Mouse (Mus musculus): Measurements from ENCODE around the gene Hspbp1. TPM values are rescaled to one million over a fixed set of nuclear protein-coding genes. Genes with fewer than 3 reads are reported as not detected.

Gene Hspbp1
- total and polyA plus RNA-seq, 2 experiments from 2014 or later = 72.9 to 138 TPM

DNA sequence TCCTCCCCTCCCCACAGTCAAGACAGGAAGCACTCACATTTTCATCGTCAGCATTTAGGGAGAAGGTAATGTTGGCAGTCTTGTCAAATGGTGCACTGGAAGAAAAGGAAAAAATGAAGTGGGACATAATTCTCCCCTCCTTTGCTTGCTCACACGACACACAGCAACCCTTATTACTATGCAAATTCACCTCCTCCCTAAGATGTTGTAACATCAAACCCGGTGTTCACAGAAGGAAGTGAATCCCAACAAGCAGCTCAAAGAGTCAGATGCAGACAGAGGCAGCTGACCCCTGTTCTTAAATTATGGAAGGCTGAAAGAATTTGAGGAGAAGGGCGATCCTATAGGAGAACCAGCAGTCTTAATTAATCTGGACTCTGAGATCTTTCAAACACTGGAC is 48.7 kb downstream of the Hspbp1 start:
- DNase-seq (ENCODE audit: low spot score) = no peak
- H3K27me3 ChIP-seq (ENCODE audit: control insufficient read depth, insufficient read depth, low read length) = no peaks in the 10 kb centered on the region
- WGBS = 80% methylated on average over 4 of the region's 4 CpGs
- TF ChIP-seq CTCF (IDR thresholded peaks at IDR 0.05; ENCODE audit: low read depth) (no peak), EP300 (IDR thresholded peaks at IDR 0.05; ENCODE audit: low read depth) (no peak)
- no peaks in the 10 kb centered on the region for H3K4me1 ChIP-seq (ENCODE audit: control insufficient read depth, insufficient read depth)
- no peak overlapping the region for H3K9ac ChIP-seq (replicated peaks; ENCODE audit: low read depth, low read length)
- no peak for ATAC-seq (ENCODE audit: insufficient read depth, low read depth)
- no peak overlapping the region for H3K27ac ChIP-seq (ENCODE audit: low read depth)
- no peak overlapping the region for H3K4me3 ChIP-seq (ENCODE audit: low read depth, low read length)
- H3K4me2 ChIP-seq (ENCODE audit: low read depth, low read length) = no peak overlapping the region
- H3K36me3 ChIP-seq (replicated peaks; ENCODE audit: control insufficient read depth, insufficient read depth, low read length) = peaks cover 83% of the 10 kb centered on the region
- no peaks in the 10 kb centered on the region for H3K9me3 ChIP-seq (replicated peaks; ENCODE audit: control insufficient read depth, low read length)

DNA sequence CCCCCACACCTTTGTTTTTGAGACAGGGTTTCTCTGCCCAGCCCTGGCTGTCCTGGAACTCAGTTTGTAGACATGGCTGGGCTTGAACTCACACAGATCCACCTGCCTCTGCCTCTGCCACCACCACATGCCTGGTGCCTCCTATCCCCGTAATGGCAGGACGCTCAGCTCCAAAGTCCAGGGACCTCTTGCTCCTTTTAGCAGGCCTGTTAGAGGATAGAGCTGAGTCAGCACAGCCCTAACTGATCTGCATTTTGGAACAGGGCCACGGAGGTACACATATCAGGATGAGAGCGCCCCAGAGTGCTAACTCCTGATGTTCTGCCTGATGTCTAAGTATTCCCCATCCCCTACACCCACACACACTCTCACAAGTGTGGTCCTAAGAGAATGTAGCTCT is 53.8 kb downstream of the Hspbp1 start, which contains the start of gene Tmem86b:
Gene Tmem86b, minus strand, starts transcription at position 392 of the 400 bp plus-strand sequence.
- Histone ChIP-seq H3K4me3 (ENCODE audit: low read depth, low read length) (no peak within 1 kb of the TSS), H3K36me3 (replicated peaks; ENCODE audit: control insufficient read depth, insufficient read depth, low read length) (peaks cover 64% of the 10 kb centered on the region), H3K27ac (ENCODE audit: low read depth) (no peak within 1 kb of the TSS), H3K9ac (replicated peaks; ENCODE audit: low read depth, low read length) (no peak within 1 kb of the TSS), H3K27me3 (ENCODE audit: control insufficient read depth, insufficient read depth, low read length) (no peaks in the 10 kb centered on the region), H3K4me2 (ENCODE audit: low read depth, low read length) (no peak within 1 kb of the TSS), H3K4me1 (ENCODE audit: control insufficient read depth, insufficient read depth) (no peaks in the 10 kb centered on the region), H3K9me3 (replicated peaks; ENCODE audit: control insufficient read depth, low read length) (no peaks in the 10 kb centered on the region)
- WGBS = 91% methylated on average over 4 of the region's 4 CpGs
- DNase-seq (ENCODE audit: low spot score) (no peak), ATAC-seq (ENCODE audit: insufficient read depth, low read depth) (no peak)
- TF ChIP-seq EP300 (IDR thresholded peaks at IDR 0.05; ENCODE audit: low read depth) = no peak
- TF ChIP-seq CTCF (IDR thresholded peaks at IDR 0.05; ENCODE audit: low read depth) = no peak

DNA sequence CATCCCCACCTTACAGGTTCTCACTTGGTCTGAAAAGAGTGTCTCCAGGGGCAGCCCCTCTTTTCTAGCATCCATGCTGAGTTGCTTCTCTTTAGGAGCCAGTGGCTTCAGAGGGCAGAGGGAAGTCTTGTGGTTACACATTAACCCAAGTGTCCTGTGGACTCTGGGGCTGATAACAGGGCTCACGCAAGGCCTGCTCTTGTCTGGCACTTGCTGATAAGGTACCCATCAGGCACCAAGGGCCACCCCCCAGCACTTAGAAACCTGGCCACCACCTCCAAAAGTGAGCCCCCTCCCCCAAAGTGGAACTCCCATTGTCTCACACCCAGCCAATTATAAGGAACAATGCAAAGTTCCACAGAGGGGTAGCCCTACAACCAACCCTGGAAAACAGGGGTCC is 54.7 kb downstream of the Hspbp1 start:
- no peak overlapping the region for H3K4me2 ChIP-seq (ENCODE audit: low read depth, low read length)
- ATAC-seq (ENCODE audit: insufficient read depth, low read depth) = no peak

DNA sequence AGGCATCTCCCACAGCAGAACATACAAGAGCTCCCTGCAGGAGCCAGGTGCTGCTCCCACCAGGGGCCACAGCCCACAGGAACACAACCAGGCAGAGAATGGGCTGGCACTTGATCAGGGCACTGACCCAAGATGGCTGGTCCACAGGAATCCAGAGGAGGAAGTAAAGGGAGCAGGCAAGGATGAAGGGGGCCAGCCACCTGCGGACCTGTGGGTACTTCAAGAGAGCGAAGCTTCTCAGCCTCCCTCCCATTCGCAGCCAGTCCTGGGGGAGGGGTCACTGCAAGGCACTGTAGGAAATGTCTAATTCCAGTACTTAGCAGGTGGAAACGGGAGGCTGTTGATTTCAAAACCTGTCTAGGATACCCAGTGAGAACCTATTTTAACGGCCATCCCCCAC is 55.3 kb downstream of the Hspbp1 start:
- no peaks in the 10 kb centered on the region for H3K27me3 ChIP-seq (ENCODE audit: control insufficient read depth, insufficient read depth, low read length)
- ATAC-seq (ENCODE audit: insufficient read depth, low read depth) (no peak), DNase-seq (ENCODE audit: low spot score) (no peak)
- TF ChIP-seq CTCF (IDR thresholded peaks at IDR 0.05; ENCODE audit: low read depth) (no peak), EP300 (IDR thresholded peaks at IDR 0.05; ENCODE audit: low read depth) (no peak)
- WGBS = 89% methylated on average over 5 of the region's 5 CpGs
- no peak overlapping the region for H3K27ac ChIP-seq (ENCODE audit: low read depth)
- H3K9me3 ChIP-seq (replicated peaks; ENCODE audit: control insufficient read depth, low read length) = no peaks in the 10 kb centered on the region
- H3K4me1 ChIP-seq (ENCODE audit: control insufficient read depth, insufficient read depth) = no peaks in the 10 kb centered on the region
- no peak overlapping the region for H3K9ac ChIP-seq (replicated peaks; ENCODE audit: low read depth, low read length)
- no peak overlapping the region for H3K4me2 ChIP-seq (ENCODE audit: low read depth, low read length)
- H3K36me3 ChIP-seq (replicated peaks; ENCODE audit: control insufficient read depth, insufficient read depth, low read length) = peaks cover 52% of the 10 kb centered on the region
- no peak overlapping the region for H3K4me3 ChIP-seq (ENCODE audit: low read depth, low read length)

More for the DNA sequence above, 54.7 kb downstream of the Hspbp1 start:
- Histone ChIP-seq H3K9ac (replicated peaks; ENCODE audit: low read depth, low read length) (no peak overlapping the region), H3K4me1 (ENCODE audit: control insufficient read depth, insufficient read depth) (no peaks in the 10 kb centered on the region), H3K27me3 (ENCODE audit: control insufficient read depth, insufficient read depth, low read length) (no peaks in the 10 kb centered on the region), H3K36me3 (replicated peaks; ENCODE audit: control insufficient read depth, insufficient read depth, low read length) (peaks cover 57% of the 10 kb centered on the region), H3K27ac (ENCODE audit: low read depth) (no peak overlapping the region), H3K9me3 (replicated peaks; ENCODE audit: control insufficient read depth, low read length) (no peaks in the 10 kb centered on the region), H3K4me3 (ENCODE audit: low read depth, low read length) (no peak overlapping the region)
- WGBS = 50% methylated on average over 1 of the region's 1 CpGs
- no peak for DNase-seq (ENCODE audit: low spot score)
- no peak for TF ChIP-seq EP300 (IDR thresholded peaks at IDR 0.05; ENCODE audit: low read depth)
- no peak for TF ChIP-seq CTCF (IDR thresholded peaks at IDR 0.05; ENCODE audit: low read depth)

DNA sequence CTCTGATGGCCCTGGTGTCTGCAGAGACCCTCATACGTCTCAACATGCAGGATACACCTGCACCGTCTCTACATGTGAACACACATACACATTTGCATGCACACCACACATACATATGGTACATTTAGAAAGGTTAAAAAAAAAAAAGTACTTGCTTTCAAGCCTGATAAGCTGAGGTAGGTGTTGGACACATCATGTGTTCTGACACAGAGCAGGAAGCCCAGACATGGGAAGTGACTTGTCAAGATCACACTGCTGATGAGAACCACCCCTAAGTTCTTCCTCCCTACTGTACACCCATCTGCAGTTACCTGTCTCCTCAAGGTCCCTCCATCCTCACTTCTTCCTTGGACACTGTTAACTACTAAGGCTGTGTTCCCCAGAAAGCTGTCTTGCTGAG is 58.9 kb downstream of the Hspbp1 start:
- no peak for DNase-seq (ENCODE audit: low spot score)
- 82% methylated on average over 2 of the region's 2 CpGs for WGBS
- Histone ChIP-seq H3K27ac (ENCODE audit: low read depth) (no peak overlapping the region), H3K4me3 (ENCODE audit: low read depth, low read length) (no peak overlapping the region), H3K36me3 (replicated peaks; ENCODE audit: control insufficient read depth, insufficient read depth, low read length) (peaks cover 17% of the 10 kb centered on the region), H3K9me3 (replicated peaks; ENCODE audit: control insufficient read depth, low read length) (no peaks in the 10 kb centered on the region), H3K4me1 (ENCODE audit: control insufficient read depth, insufficient read depth) (no peaks in the 10 kb centered on the region), H3K9ac (replicated peaks; ENCODE audit: low read depth, low read length) (no peak overlapping the region), H3K27me3 (ENCODE audit: control insufficient read depth, insufficient read depth, low read length) (no peaks in the 10 kb centered on the region), H3K4me2 (ENCODE audit: low read depth, low read length) (no peak overlapping the region)
- no peak for ATAC-seq (ENCODE audit: insufficient read depth, low read depth)
- TF ChIP-seq EP300 (IDR thresholded peaks at IDR 0.05; ENCODE audit: low read depth) (no peak), CTCF (IDR thresholded peaks at IDR 0.05; ENCODE audit: low read depth) (no peak)

DNA sequence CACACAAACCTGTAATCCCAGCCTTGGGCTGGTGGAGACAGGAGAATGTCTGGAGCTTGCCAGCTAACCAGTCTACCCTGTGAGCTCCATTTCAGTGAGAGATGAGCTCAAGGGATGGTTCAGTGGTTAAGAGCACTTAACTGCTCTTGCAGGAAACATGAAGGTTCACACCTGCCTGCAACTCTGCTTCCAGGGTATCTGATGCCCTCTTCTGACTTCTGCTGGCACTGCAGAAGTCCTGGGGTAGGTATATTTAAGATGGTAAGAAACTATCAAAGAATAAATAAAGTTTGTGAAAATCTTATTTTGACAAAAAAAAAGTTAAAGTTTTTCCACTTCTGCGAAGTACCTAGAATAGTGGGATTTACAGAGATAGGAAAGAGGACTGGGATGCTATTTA is 60.5 kb downstream of the Hspbp1 start:
- H3K9ac ChIP-seq (replicated peaks; ENCODE audit: low read depth, low read length) = no peak overlapping the region
- 34% methylated on average over 1 of the region's 1 CpGs for WGBS
- TF ChIP-seq CTCF (IDR thresholded peaks at IDR 0.05; ENCODE audit: low read depth) (no peak), EP300 (IDR thresholded peaks at IDR 0.05; ENCODE audit: low read depth) (no peak)

More for the DNA sequence above, 60.5 kb downstream of the Hspbp1 start:
- H3K9me3 ChIP-seq (replicated peaks; ENCODE audit: control insufficient read depth, low read length) = no peaks in the 10 kb centered on the region
- H3K36me3 ChIP-seq (replicated peaks; ENCODE audit: control insufficient read depth, insufficient read depth, low read length) = peaks cover 9% of the 10 kb centered on the region; the same call in 1 of the 2 replicates
- DNase-seq (ENCODE audit: low spot score) (no peak), ATAC-seq (ENCODE audit: insufficient read depth, low read depth) (no peak)
- no peaks in the 10 kb centered on the region for H3K4me1 ChIP-seq (ENCODE audit: control insufficient read depth, insufficient read depth)
- H3K4me3 ChIP-seq (ENCODE audit: low read depth, low read length) = no peak overlapping the region
- no peak overlapping the region for H3K4me2 ChIP-seq (ENCODE audit: low read depth, low read length)
- H3K27me3 ChIP-seq (ENCODE audit: control insufficient read depth, insufficient read depth, low read length) = no peaks in the 10 kb centered on the region
- H3K27ac ChIP-seq (ENCODE audit: low read depth) = no peak overlapping the region

Data from heart, postnatal 0 days (tissue).